Mouse (Mus musculus): ENCODE measurements around the gene Tkt.
"Not testable (repeated sequence)": the region's sequence is repeated elsewhere in the genome, so short reads cannot be mapped to it uniquely, and the experiment has no call there.

Tkt gene

DNA sequence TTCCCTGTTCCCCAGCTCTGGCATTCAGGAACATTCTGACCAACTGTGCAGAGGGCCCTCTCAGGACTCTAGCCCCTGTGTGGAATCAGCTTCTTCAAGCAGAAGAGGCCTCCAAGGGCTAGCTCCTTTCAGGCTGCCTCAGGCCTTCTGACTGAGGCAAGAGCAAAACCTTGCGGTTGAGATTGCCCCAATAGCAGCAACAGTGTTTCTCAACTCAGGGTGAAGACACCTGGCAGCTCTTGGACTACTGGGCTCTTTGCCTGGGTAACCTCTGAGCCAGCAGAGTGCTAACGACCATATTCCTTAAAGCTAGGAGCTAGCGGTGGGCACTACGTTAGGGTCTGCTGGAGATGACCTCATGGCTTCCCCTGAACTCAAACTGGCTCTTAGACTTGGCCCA is 5.0 kb downstream of the Tkt start:
- no peak for DNase-seq (ENCODE audit: low spot score in 2 of 2)

DNA sequence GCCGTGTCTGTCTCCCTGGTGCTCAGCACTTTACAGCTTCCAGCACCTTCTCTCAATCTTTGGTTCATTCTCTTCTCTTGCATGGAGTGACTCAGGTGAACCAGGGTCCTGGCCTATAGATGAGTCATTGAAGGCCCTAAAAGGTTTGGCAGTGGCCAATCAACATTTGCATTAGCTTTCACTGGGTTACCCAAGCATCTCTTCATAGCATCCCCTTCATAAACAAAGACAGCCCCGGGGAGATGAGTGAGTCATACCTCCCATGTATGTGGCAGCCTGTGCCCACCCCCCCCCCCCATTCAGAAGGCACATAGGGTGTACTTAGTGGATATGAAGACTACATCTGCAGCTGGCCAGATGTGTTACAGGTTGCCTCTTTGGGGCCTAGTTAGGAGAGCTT is 8.5 kb downstream of the Tkt start:
- no peak for DNase-seq (ENCODE audit: low spot score in 2 of 2)

DNA sequence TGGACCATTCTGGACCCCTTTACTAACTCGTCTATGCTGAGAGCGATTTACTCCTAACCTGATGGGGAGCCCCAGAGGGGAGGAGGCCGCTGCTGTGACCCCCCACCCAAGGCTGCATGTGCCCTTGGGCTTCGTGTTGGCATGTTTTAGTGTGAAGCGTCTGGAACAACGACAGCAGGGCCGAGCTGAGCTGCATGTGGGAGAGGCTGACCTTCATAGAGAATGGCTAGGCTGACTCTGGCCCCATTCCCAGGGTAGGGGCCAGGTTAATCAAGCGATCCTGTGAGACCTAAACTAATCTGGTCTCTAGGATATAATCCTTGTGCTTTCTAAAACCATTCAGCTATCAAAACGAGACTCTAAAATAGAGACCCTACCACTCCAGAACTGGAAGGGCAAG is 9.6 kb downstream of the Tkt start:
- DNase-seq (ENCODE audit: low spot score in 2 of 2): no peak

DNA sequence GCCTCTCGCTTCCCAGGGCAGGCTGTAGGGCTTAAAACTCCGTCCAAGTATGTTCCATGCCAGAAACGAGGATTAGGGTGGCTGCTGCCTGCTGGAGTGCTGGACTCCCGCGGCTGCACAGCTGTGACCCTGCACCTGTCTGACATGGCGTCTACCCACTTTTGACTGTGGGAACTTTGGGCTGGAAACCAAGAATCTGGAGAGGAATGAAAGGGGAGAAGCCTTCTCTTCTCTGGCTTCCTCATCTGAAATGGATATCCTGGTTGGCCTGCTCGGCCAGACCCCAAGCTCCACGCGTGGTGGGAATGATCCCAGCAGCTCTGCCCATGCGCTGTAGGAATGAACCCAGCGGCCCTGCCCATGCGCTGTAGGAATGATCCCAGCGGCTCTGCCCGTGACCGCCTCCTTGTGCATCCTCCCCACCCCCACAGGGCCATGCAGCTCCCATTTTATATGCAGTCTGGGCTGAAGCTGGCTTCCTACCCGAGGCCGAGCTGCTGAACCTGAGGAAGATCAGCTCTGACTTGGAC is 11.2 kb downstream of the Tkt start:
- DNase-seq (ENCODE audit: low spot score in 2 of 2): no peak

DNA sequence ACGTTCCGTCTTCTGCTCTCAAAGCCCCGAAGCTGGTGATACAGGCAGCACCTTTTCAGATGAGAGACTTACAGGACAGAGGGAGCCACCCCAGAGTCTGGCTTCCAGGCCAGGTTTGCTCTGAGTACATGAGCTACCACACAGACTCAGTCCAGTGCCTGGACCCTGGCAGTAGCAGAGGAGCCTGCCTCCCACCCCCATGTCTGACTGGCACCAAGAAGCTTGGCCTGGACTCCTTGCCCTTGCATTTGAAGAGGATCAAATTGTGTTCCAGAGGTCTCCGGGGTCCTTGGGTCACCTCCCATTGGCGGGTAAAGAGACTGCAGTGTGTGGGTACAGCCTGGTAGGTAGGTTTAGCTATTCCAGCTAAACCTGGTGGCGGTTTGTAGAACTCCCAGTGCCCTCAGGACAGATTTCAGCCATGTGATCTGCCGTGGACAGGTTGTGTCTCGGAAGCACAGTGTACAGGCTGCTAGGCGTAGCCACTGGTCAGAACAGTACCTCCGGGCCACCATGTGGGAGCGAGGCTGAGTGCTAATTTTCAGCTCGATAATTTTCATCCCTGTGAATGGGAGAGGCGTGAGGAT is 12.7 kb downstream of the Tkt start:
- no peak for DNase-seq (ENCODE audit: low spot score in 2 of 2)

DNA sequence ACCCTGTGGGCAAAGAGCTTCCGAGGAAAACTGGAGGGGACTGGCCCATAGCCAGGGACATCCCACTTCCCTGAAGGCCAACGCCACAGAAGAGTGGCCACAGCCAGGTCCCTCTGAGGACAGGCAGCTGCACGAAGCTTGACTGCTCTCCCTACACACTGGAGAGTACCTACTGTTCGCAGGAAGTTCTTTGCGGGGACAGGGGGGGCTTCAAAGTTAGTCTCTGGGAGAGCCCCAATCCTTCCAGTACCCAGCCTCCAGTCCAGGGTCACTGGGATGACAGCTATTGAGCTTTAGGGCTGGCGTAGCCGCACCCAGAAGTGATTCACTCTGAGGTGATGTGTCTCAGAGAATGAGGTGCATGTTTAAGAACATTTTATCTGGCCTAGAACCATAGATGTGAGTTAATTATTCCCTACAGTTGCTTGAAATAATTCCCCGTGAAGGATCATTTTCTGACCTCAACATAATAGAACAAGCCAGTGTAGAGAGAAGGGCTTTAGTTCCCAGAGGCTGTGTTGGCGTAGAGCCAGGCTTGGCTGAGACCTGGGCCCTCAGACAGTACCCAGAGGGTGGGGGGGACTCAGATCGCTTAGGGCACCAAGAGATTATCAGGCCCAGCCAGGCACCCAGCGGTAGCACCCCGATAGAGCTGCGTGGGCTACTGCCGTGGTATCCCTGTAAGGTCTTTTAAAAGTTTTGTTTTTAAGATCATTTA is 13.5 kb downstream of the Tkt start:
- no peak for DNase-seq (ENCODE audit: low spot score in 2 of 2)

DNA sequence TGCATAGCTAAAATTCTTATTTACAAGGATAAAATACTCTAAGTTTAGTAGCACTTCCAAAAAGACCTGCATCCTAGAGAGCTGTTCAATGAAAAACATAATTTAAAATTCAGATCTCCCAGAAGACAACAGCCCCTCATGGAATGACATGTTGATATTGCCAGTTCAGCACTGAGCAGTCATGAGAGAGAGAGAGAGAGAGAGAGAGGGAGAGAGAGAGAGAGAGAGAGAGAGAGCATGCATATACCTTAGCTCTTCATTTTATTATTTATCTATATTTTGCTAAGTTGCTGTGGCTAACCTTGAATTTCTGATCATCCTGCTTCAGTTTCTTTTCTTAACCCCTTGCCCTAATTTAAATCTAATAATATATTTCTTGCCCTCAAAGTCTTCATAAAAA is 14.2 kb downstream of the Tkt start:
- DNase-seq (ENCODE audit: low spot score in 2 of 2): no peak

DNA sequence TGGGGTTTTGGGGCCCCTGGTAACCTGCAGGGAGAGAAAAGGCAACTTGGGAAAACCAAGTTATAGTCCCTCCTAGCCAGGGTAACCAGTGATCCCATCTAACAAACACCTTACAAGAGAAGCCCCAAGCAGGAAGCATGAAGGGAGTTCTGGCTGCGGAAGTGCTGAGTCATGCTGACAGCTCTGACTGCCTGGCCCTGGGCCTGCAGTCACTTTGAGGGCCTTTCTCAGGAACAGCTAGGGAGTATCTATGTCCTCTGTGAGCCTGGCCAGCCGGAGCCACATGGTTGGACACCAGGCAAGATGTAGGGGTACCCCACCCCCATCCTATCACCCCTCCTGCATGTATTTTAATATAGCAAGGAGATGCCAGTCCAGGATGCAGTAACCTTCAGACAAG is 16.3 kb downstream of the Tkt start:
- no peak for DNase-seq (ENCODE audit: low spot score in 2 of 2)

DNA sequence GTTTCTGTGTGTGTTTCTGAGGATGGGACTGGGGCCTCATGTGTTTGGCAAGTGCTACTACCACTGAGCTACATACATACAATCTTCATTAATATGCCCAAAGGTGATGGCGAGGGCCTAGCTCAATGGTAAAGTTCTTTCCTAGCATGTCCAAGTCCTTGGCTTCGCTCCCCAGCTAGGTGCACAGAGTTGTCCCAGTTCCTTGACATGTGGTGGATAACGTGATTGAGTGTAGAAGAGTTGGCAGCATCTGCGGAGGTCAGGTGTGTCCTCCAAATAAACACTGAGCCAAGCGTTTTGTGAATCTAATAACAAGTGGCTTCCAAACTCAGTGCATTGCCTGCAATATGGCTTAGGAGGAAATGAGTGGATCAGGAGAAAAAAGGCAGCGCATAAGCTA is 18.2 kb downstream of the Tkt start:
- no peak for DNase-seq (ENCODE audit: low spot score in 2 of 2)

DNA sequence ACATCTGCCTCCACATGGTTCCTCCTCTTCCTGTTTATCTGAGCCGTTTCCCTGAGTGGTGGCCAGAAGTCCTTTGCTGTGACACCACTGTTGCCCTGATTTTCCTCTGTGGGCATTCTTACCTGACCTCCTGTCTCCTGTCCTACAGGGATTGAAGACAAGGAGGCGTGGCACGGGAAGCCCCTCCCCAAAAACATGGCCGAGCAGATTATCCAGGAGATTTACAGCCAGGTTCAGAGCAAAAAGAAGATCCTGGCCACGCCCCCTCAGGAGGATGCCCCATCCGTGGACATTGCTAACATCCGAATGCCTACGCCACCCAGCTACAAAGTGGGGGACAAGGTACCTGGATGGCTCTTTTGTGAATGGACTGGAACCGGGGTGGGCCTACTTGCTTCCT is 19.9 kb downstream of the Tkt start:
- no peak for DNase-seq (ENCODE audit: low spot score in 2 of 2)

DNA sequence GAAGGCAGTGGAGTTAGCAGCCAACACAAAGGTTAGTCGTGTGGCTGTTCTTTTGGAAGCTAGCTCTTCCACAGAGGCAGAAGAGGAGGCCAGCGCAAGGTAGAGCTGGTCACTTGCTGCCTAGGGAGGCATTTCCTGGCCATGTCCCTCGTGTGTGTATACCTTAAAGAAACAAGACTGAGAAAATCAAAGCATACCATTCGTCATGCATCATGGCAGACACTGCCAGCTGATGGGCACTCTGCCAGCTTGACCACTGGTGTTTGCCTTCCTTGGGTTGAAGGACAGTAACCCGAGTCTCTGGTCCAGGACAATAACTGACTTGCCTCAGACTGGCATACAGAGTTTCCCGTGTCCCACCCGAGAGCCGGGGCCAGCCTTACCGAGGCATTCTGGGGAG is 22.1 kb downstream of the Tkt start:
- no peak for DNase-seq (ENCODE audit: low spot score in 2 of 2)

DNA sequence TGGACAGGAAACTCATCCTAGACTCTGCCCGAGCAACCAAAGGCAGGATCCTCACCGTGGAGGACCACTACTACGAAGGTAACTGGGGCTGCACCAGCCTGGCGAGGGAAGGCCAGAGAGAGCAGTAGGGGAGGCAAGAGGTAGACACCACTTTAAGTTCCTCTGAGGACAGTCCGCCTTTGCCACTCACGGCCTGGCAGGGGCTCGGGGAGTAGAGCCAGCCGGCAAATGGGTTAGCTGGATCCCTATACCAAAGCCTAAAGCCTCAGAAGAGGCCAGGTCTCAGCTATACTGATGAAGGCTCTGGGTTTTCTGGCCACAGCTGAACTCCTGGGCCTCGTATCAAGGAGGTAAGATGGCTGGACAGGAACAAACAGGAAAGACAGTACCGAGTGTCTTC is 24.1 kb downstream of the Tkt start:
- no peak for DNase-seq (ENCODE audit: low spot score in 2 of 2)

DNA sequence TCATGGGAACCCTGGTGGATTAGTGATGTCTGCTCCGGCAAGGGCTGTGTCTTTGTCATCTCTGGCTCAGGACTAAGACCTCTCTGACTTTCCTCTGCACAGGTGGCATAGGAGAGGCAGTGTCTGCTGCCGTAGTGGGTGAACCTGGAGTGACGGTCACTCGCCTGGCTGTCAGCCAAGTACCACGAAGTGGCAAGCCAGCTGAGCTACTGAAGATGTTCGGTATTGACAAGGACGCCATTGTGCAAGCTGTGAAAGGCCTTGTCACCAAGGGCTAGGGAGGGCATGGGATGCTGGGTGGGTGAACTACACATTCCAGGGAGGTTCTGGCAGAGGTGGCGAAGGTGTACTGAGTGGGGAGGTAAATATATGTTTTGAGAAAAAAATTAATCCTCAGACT is 25.1 kb downstream of the Tkt start:
- no peak for DNase-seq (ENCODE audit: low spot score in 2 of 2)

DNA sequence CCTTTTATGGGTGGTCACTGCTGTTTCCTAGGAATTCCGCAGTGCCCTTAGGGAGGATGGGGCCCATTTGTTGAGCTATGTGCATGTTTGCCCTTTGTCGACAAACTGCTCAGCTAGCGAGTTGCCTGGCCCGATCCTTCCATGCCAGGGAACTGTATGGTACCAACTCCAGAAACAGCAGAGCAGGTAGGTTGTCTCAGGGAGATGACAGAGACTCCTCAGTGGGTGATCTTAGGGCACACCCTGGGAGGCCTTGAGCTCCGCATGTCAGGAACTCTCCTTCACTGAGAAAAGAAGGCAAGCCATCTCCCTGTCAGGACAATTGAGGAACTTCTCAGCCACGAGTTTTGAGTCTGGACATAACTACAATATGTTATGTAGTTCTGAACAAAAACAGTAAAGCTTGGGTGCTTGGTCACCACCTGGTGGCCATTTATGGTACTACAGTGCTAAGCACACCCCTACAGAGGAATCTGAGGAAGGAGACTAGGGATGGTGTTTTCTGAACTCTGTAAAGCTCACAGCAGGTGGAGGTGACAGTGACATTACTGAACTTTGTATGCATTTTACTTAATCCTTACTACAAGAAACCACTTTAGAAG is 25.9 kb downstream of the Tkt start:
- peak; percentile 75 to 81 for DNase-seq (ENCODE audit: low spot score in 2 of 2)

DNA sequence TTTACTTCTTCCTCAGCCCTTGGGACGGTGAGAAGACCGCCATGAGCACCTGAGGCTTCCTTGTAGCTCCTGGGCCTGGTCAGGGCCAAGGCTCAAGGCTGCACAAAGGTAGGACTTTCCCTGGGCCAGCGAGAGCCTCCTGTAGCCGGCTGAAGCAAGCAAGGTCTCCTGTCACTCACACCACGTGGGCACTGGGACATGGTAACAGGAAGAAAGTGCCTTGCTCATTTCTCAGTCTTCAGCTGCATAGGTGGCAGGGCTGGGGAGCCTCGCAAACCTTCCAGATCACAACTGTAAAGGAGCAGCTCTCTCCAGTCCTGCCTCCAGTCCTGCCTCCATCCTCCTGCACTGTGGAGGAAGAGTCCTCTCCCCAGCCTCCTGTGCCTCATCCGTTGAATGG is 27.6 kb downstream of the Tkt start:
- no peak for DNase-seq (ENCODE audit: low spot score in 2 of 2)

DNA sequence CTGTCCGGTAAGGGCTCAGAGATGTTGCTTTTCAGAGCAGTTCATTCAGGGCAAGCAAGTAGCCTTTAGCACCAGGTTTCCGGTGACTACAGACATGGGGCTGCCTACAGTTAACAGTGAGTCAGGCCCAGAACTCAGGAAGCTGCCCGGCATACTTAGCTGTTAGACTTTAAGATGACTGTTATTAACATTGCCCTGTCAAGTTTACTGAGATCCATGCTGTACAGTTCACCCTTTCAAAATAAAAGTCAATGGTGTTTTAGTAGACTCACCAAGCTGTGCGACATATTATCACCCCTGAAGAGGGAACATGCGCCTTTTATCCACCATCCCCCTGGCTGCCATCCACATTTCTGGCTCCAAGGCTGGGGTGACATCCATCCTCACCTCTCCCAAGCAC is 28.1 kb downstream of the Tkt start:
- DNase-seq (ENCODE audit: low spot score in 2 of 2): no peak

DNA sequence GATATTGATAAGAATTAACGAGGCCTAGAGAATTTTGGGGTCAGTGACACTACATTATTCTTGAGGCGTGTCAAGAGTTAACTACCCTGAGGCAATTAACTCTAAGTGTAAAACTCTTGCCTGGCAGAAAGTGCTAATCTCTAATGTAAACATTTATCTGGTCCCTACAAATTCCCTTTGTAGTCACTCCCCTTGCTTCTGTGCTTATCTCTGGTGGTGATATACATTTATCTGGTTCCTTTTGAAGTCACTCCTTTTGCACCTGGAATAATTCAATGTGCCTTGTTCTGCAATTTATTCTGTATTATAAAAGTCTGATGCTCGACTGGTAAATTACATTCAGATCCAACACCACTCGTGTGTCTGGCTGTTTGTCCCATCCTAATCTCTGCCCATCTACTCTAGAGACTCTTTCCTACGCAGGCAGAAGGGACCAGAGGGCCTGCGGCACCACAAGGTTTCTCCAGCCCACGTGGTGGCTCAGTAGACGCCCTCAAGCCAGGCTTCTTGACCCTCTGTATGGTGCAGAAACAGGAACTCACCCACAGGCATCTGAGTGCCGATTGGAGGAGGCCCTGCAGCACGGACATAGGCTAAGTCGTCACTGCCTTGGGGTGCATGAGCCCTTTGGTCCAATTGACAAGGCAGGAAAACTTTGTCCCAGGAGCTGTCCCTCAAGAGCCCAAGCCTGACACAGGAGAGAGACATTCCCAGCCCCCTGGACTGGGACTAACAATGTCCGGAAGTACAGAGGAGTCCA is 29.3 kb downstream of the Tkt start:
- not testable (repeated sequence) for DNase-seq (ENCODE audit: low spot score in 2 of 2)

DNA sequence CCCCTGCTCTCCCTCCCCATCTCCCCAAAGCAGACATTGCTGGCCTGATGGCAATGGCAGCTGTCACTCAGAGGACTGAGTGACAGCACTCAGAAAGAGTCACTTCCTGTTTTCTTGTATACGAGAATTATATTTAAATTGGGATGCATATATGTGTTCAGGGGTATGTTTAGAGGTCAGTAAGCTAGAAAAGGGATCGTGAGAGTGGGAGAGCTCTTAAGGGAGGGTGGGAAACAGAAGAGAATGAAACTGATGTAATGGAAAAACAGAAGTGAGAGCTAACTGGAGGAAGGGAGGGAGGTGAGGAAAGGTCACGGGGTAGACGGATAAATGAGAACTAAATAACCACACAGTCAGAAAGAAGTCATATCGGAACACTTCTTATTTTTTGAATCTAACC is 31.0 kb downstream of the Tkt start:
- DNase-seq (ENCODE audit: low spot score in 2 of 2): no peak

DNA sequence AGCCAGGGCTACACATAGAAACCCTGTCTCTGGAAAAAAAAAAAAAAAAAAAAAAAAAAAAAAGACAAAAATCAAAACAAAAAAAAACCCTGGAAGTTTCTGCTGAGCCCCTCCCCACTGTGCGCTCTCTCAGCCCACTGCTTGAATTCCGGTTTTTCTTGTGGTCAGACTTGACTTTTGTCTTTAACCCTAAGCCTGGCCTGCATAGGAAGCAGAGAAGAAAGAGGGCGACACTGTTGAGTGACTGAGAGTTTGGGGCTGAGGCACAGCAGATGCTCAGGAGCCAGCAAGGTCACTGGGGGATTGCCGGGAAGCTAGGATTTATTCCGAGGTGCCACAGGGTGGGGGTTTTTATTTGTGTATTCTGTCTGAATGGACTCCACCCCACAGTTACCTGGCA is 31.7 kb downstream of the Tkt start:
- no peak for DNase-seq (ENCODE audit: low spot score in 2 of 2)

DNA sequence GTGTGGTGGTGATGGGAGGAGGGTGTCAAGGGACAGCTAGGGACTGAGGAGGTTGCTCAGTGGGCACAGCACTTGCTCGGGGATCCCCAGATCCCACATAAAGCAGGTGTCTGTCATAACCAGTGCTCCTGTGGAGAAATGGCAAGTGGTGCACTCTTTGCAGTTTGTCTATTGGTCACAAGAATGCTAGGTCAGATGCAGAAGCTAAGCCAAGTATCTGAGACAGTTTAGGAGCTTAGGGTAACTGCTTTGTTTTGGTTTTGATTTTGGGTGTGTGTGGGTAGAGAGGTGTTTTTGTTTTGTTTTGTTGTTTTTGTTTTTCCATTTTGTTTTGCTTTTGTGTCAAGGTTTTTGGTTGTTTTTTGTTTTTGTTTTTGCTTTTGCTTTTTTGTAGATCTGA is 33.1 kb downstream of the Tkt start:
- no peak for DNase-seq (ENCODE audit: low spot score in 2 of 2)

DNA sequence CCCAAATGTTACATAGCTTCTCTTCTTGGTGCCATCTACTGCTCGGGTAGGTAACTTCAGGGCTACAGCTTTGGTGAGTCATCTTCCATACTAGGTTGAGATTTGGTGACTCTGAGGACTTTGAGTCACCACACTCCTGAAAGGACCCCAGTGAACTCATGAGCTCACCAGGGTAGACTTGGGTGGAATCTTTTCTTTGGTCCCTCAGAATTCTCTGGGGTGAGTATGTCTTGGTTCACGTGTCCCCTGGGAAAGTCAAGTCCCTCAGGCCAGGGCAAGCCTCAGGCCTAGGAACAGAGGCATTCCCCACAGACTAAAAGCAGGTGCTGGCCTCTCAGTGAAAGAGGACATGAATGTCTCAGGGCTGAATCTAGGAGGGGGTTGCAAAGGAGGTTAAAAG is 35.9 kb downstream of the Tkt start:
- DNase-seq (ENCODE audit: low spot score in 2 of 2): no peak

DNA sequence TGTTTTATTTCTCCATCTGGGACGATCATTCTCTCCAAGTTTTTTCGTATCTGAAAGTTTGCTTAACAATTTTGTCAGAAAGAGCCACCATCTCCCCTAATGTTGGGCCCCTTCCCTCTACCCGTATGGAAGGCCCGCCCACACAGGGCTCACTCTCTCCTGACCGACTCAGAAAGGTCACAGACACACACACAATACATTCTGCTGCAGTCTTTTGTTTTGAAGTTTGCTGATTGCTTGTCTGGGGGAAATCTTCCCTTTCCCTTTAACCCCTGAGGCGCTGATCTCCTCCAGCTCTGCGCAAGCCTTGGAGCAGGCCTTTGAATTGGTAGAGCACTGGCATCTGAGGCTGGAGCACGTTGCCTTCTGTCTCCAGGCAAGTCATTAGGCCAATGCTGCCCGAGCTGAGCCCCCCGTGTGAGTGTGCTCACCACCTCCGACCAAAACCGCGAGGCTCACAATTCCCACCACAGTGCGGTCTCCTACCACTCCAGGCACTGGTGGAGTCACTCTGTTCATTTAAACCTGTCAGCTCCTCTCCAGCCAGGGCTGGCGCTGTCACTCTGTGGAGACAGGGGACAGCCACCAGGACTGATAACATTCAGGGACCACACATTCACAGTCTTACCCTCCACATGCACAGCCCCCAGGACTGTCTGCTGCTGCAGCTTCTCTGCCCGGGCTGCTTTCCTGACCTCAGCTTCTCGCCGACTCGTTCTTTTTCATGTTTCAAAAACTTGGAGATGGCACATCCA is 36.5 kb downstream of the Tkt start:
- DNase-seq (ENCODE audit: low spot score in 2 of 2): no peak
